8 mouse cellular contexts compared by ENCODE assay signal in the genomic region with DNA sequence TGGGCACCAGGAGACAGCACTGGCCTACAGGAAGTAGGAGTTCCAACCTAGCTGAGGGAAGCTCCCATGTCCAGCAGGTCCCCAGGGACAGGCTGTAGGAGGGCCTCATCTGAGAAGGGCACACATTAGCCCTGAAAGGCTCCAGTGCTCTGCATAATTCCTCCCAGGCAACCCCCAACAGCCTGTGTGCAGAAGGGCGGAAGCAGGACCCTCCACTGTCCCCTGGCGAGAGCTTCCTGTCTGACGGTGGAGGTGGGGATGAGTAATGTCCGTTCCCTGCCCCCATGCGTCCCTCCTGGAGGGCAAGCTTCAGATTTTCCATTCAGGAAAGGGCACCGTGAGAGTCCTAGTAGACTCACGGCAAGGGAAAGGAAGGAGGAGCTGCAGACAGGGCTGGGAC.
DNase-seq lines count a peak whose midpoint lies in the region; ATAC-seq lines count a peak whose summit lies in the region.

No protein-coding gene starts in this region.

- peaks cover 74% of the 10 kb centered on the region for H3K36me3 ChIP-seq in heart, embryonic 10.5 days
- peaks cover 15% of the 10 kb centered on the region for H3K36me3 ChIP-seq in intestine, embryonic 15.5 days
- H3K36me3 ChIP-seq in lung, embryonic 15.5 days: peaks cover 8% of the 10 kb centered on the region; the same call in 1 of the 2 replicates

- DNase-seq in heart, embryonic 10.5 days (ENCODE audit: low spot score): no peak
- DNase-seq in heart, postnatal 14 days: no peak
- peak; percentile 52 to 55 for DNase-seq in adrenal gland, postnatal 36 days
- DNase-seq in urinary bladder, postnatal 14 days (ENCODE audit: low spot score): no peak
- no peak for DNase-seq in urinary bladder, adult 2 months (ENCODE audit: low spot score)
- DNase-seq in c-Kit-positive CD71-positive TER-119-positive erythroid progenitor cells, embryonic 14.5 days (ENCODE audit: low spot score): no peak

- H3K4me3 ChIP-seq in heart, embryonic 10.5 days: peak overlapping the region; percentile 13; the same call in 1 of the 2 replicates
- H3K4me3 ChIP-seq in intestine, embryonic 15.5 days (replicated peaks): no peak overlapping the region
- no peak overlapping the region for H3K4me3 ChIP-seq in lung, embryonic 15.5 days

- peaks cover 99% of the 10 kb centered on the region for H3K4me1 ChIP-seq in heart, embryonic 10.5 days
- peaks cover 84% of the 10 kb centered on the region for H3K4me1 ChIP-seq in intestine, embryonic 15.5 days (replicated peaks)
- peaks cover 82% of the 10 kb centered on the region for H3K4me1 ChIP-seq in lung, embryonic 15.5 days

- no peak overlapping the region for H3K4me2 ChIP-seq in intestine, embryonic 15.5 days (replicated peaks)
- no peak overlapping the region for H3K4me2 ChIP-seq in lung, embryonic 15.5 days

- ATAC-seq in intestine, embryonic 15.5 days: no peak
- no peak for ATAC-seq in lung, embryonic 15.5 days (ENCODE audit: borderline replicate concordance, extremely low read depth, low FRiP score, low TSS enrichment)

- H3K9me3 ChIP-seq in heart, embryonic 10.5 days: no peaks in the 10 kb centered on the region
- no peaks in the 10 kb centered on the region for H3K9me3 ChIP-seq in intestine, embryonic 15.5 days
- no peaks in the 10 kb centered on the region for H3K9me3 ChIP-seq in lung, embryonic 15.5 days

- H3K27me3 ChIP-seq in heart, embryonic 10.5 days (ENCODE audit: insufficient read depth, poor library complexity, severe bottlenecking): no peaks in the 10 kb centered on the region
- no peaks in the 10 kb centered on the region for H3K27me3 ChIP-seq in intestine, embryonic 15.5 days (replicated peaks)
- no peaks in the 10 kb centered on the region for H3K27me3 ChIP-seq in lung, embryonic 15.5 days

- H3K27ac ChIP-seq in heart, embryonic 10.5 days: peak overlapping the region; percentile 84
- peak overlapping the region; percentile 57 for H3K27ac ChIP-seq in intestine, embryonic 15.5 days
- peak overlapping the region; percentile 97 for H3K27ac ChIP-seq in lung, embryonic 15.5 days

- WGBS in heart, embryonic 10.5 days: 34% methylated on average over 7 of the region's 7 CpGs
- WGBS in intestine, embryonic 15.5 days: 33% methylated on average over 7 of the region's 7 CpGs
- WGBS in lung, embryonic 15.5 days: 25% methylated on average over 7 of the region's 7 CpGs

- 0 out of 2 replicates have a peak overlapping the region, but pooled peaks have one; percentile 12 for H3K9ac ChIP-seq in intestine, embryonic 15.5 days
- no peak overlapping the region for H3K9ac ChIP-seq in lung, embryonic 15.5 days

- intact Hi-C loops in heart, postnatal 14 days (cut with DNase I): no loop called here

Comparison
In these comparisons a context has a peak if more than half of its experiments do, and no peak if none do; other contexts are left out.
1. DNase-seq: peak in adrenal gland, postnatal 36 days (2 of 2); none in heart, embryonic 10.5 days (single experiment), heart, postnatal 14 days (0 of 2), urinary bladder, postnatal 14 days (single experiment), urinary bladder, adult 2 months (single experiment) and c-Kit-positive CD71-positive TER-119-positive erythroid progenitor cells, embryonic 14.5 days (single experiment).
2. Peak in every context shown above with its lines, with median percentiles within 50 percentile points of each other: H3K27ac ChIP-seq.